Mouse (Mus musculus): ENCODE measurements around the gene Angel1.
A peak's percentile ranks its signal among the peaks of the same experiment; 100 is the strongest.

Gene Angel1

DNA sequence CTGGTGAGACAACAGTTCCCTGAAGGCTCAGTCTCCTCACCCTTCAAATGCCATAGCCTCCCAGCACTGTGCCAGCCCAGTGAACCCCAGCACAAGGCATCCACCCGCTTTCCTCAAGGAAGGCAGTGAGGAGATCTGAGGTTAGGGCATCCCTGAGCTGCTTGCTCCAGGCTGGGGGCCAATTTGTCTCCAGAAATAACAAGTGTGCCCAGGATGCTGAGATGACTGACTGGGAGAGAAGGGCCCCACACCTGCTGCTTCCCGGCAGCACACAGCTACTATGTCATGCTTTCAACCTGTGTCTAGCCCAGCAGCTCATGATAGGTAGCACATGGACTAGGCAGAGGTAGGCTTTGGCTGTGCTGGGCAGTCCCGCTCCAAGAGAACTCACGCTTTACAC is 24.8 kb downstream of the Angel1 start:
- DNase-seq (ENCODE audit: low read depth) = no peak

- no peak for DNase-seq (ENCODE audit: low read depth)
These were observed 25.3 kb downstream of the Angel1 start for GRCm38 (mm10) chr12:86700927-86701310.

- no peak for DNase-seq (ENCODE audit: low read depth)
These were observed 26.0 kb downstream of the Angel1 start for GRCm38 (mm10) chr12:86699965-86700926.

- no peak for DNase-seq (ENCODE audit: low read depth)
These were observed 27.7 kb downstream of the Angel1 start for GRCm38 (mm10) chr12:86698537-86698936.

GRCm38 (mm10) chr12:86697996-86698395 is 28.3 kb downstream of the Angel1 start:
- no peak for DNase-seq (ENCODE audit: low read depth)

- peak; percentile 59 for DNase-seq (ENCODE audit: low read depth)
These were observed 31.8 kb downstream of the Angel1 start for GRCm38 (mm10) chr12:86694441-86694840.

GRCm38 (mm10) chr12:86693389-86693788 is 32.9 kb downstream of the Angel1 start:
- peak; percentile 20 for DNase-seq (ENCODE audit: low read depth)

DNA sequence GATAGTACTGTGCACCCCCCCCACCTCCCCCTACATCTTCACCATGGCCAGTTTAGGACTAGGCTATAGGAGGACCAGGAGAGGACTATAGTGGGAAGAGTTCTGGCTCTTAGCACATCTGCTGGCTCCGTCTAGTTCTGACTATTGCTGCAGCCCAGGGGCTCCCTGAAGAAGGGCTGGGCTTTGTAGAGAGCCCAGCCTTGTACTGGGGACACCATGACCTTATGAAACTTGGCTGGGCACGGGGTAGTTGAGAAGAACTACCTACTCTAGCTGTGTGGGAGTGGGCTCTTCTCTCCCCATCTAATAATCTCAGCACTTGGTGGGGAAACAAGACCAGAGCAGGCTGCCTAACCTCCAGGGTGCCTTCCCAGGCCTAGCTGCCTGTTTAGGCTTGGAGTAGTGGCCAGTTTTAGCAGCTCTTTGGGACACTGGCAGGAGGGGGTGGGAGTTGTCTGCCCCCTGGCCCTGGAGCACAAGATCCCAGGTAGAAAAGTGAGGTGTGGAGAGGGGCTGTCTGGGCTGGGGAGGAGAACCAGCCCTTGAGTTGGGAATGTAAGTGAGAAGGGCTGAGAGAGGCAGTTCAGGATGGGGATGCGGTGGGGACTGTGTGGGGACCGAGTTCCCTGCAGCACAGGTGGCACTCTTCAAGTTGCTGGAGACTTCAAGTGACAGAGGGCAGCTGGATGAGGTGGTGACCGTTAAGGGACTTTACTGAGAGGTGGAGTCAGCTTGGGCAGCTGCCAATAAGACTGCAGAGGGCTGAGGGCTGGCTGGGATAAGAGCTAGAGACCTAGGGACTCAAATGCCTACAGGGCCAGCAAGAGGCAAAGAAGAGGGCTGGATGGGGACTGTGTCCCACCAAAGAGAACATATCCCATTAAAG is 33.5 kb downstream of the Angel1 start:
- DNase-seq (ENCODE audit: low read depth) = peak; percentile 11

DNA sequence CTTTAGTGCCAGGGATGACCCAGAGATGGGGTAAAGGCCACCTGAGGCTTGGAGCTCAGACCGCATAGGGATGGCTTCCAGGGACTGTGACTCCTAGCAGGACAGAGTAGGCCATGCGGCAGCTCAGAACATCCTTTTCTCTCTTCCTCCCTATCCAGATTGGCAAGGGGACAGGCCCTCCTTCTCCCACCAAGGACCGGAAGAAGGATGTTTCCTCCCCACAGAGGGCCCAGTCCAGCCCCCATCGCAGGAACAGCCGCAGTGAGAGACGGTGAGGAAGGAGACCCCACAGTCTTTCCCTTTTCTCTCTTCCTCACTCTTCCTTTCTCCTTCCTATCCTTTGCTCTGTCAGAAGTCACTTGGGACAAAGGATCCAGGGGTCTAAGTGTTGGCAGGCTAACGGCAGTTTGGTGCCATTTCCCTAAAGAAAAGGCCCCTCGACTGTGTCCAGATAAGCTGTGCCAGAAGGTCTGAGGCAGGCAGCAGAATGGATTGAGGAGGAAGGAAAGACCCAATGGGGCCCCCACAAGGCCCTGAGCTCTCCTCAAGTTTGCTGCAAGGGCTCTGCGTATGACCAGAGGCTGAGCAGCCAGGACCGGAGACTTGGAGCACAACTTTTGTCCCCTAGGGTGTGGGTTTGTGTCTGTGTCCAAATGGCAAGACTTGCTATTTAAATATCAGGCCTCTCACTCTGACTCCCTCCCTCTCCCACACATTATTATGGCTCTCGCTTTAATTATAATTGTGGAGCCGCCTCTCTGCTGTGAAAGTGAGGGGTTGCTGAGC is 35.4 kb downstream of the Angel1 start:
- no peak for DNase-seq (ENCODE audit: low read depth)

- DNase-seq (ENCODE audit: low read depth) = no peak
These were observed 37.3 kb downstream of the Angel1 start for GRCm38 (mm10) chr12:86688917-86689316.

DNA sequence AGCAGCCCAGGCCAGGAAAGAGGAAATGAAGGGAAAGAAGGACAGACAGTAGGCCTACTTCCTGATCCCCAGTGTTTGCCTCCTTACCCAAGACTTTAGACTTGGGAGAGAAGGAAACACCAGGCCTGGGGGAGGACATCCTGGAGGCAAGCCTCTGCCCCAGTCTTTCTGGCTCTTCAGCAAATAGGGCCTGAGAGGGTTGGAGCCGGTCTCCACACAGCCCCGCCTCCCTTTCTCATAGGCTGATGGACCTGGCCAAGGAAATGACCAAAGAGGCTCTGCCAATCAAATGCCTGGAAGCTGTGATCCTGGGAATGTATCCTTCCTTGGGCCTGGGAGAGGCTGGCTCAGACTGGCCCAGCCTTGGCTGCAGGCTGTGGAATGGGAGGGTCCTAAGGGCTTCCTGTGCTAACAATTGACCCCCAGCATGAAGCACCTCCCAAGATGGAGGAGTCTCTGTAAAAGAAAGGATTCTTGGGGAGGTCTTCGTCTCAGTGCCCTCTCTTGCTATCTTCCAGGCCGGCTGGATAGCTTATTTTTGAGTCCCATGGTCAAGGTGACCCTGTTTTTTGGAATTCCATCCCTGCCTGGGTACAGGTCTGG is 38.2 kb downstream of the Angel1 start:
- DNase-seq (ENCODE audit: low read depth) = no peak

GRCm38 (mm10) chr12:86687445-86687955 is 38.8 kb downstream of the Angel1 start:
- DNase-seq (ENCODE audit: low read depth) = no peak

DNA sequence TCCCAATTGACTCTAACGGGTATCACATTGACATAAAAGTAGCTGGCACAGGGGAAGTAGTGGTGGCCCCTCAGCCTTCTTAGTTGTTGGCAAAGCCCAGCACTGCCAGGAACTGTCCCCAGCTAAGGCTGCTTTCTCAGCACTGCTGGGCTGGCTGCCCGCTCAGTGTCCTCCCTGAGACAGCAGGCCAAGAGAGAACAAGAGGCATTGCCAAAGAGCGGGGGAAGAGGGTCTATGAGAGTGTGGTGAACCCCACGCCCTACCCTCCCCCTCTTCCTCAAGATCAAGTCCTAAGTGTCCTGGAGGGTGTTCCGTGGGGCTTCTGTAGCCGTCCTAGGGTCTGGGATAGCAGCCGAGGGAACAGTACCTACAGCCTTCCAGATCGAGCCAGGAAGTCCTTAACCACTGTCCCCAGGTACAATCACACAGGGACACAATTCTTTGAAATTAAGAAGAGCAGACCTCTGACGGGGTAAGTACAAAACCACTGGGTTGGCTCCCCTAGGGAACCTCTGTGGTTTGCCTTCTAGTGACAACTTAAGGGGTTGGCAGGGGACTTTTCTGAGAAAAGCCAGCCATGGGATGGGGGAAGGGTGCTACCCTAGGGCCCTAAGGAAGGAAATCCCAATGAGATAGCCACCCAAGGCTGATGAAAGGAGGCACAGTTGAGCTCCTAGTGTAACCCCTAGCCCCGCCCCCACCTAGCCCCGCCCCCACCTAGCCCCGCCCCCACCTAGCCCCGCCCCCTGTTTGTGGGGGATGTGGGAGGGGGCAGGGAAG is 39.5 kb downstream of the Angel1 start:
- peak; percentile 6 for DNase-seq (ENCODE audit: low read depth)

DNA sequence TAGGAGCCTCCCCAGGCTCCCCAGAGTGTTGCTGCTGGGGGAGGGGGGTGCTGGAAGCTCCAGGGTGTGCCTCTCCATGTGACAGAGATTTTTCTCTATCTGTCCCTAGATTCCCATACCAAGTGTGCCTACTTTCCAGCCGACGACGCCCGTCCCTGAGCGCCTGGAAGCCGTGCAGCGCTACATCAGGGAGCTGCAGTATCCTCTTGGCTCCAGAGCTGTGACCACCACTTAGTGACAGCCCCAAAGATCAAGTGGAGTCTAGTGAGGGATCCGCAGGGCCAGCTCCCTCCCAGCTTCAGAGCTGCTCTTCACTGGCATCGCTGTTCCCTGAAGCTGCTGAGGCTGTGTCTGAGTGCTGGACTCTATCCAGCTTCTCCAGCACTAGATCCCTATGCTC is 41.0 kb downstream of the Angel1 start:
- DNase-seq (ENCODE audit: low read depth) = no peak

- DNase-seq (ENCODE audit: low read depth) = peak; percentile 8
These were observed 42.6 kb downstream of the Angel1 start for GRCm38 (mm10) chr12:86683698-86684097.

DNA sequence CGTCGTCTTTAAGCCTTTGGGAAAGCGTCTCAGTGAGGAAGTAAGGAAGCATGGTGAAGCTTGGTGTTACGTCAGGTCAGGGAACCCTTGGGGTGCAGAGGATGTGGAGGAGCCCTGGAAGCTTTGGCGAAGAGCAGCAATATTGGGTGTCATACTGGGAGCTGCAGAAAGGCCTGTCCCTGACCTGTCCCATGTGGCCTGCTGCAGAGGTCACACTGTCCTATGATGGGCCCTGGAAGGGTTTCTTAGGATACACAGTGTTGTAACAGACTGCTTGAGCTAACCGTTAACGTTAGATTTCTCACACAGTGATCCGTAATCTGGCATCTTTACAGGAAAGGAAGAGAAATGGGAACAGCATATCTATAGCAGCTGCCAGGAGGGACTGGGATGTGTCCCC is 44.1 kb downstream of the Angel1 start:
- DNase-seq (ENCODE audit: low read depth) = no peak

GRCm38 (mm10) chr12:86681626-86682025 is 44.6 kb downstream of the Angel1 start:
- DNase-seq (ENCODE audit: low read depth) = no peak

DNA sequence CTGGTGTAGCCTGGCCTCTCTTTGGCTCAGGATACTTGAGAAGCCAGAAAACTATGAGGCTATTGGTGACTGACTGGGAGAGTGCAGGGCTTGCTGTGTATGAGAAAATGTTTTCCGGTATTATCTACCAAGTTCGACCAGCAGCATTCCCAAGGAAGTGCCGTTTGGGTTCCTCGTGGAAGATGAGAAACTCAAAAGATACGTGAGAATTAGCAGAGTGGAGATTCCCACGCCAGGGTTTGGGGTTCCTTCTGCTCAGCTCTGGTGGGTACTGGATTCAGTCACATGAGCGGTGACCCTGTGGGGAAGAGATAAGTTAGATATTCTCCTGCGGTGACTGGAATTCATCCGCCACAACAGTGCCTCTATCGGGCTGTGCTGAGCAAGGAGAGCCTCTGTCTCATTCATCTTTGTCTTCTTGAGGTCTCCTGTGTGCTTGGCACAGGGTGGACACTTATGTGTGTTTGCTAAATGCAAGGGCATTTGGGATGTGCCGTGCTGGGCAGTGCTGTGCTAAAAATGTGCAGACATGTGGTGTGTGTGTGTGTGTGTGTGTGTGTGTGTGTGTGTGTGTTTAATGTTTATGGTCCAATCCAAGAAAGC is 45.6 kb downstream of the Angel1 start:
- no peak for DNase-seq (ENCODE audit: low read depth)

DNA sequence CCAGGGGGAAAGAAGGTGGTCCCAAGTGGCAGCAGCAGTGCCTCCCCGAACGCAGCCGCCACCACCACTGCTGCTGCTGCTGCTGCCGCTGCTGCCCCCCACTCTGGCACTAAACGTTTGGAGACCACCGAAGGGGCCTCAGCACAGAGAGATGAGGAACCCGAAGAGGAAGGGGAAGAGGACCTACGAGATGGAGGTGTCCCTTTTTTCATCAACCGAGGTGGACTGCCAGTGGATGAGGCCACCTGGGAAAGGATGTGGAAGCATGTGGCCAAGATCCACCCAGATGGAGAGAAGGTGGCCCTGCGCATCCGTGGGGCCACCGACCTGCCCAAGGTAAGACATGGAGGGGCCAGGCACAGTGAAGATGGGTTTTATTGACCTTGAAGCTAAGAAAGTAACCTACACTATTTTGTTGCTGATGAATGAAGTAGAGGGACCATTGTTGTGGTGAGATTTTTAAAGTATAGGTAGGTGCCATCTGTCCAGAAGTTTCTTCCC is 46.2 kb downstream of the Angel1 start:
- no peak for DNase-seq (ENCODE audit: low read depth)

DNA sequence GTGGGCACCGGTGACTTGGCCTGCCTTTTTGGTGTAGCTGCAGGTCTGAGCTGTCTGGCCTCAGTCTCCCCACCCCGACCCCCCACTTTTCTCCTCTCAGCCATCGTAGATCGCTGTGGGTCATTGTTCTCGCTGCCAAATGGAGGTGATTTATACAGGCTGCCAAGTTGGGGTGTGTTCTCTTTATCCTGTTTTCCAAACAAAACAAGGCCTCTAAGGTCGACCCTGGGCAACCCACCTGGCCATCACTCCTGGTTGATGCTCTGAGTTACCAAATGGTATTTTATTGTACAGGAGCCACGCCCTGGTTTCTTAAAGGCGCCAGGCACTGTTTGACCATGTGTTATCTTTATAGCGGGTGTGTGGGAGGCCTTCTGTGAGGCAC is 46.7 kb downstream of the Angel1 start:
- no peak for DNase-seq (ENCODE audit: low read depth)
